Mouse (Mus musculus) MEL (cell line): ENCODE results near the gene Enpp3.

ENCODE experiments used
- CHD1 ChIP-seq: IDR thresholded peaks from 2 replicates; pipeline ENCODE4 v1.6.1; 2012; ENCODE audit warnings: low read depth, mild to moderate bottlenecking, inconsistent platforms, low read length, improper control_type of control experiment
- CTCF ChIP-seq, 3 experiments: IDR thresholded peaks in 2 of 3; conservative IDR thresholded peaks in 1 of 3; 2 replicates each; pipeline ENCODE4 v1.5.1; 2011 to 2012; ENCODE audit warnings: low read length in 3 of 3, low read depth in 2 of 3, mild to moderate bottlenecking in 2 of 3, improper control_type of control experiment in 1 of 3, inconsistent platforms in 1 of 3, mixed read lengths in 1 of 3, moderate library complexity in 1 of 3; ENCODE audit not compliant: control insufficient read depth in 1 of 3, insufficient read depth in 1 of 3, poor library complexity in 1 of 3, severe bottlenecking in 1 of 3
- E2F4 ChIP-seq: IDR thresholded peaks from 2 replicates; pipeline ENCODE4 v1.6.1; 2011; ENCODE audit warnings: low read depth, low read length, improper control_type of control experiment, borderline replicate concordance
- EP300 ChIP-seq, 2 experiments: IDR thresholded peaks; 2 replicates each; pipeline ENCODE4 v1.6.1; 2011; ENCODE audit warnings: improper control_type of control experiment in 2 of 2, low read length in 2 of 2, low read depth in 1 of 2, mild to moderate bottlenecking in 1 of 2
- ETS1 ChIP-seq: IDR thresholded peaks from 2 replicates; pipeline ENCODE4 v1.6.1; 2012; ENCODE audit warnings: low read depth, mild to moderate bottlenecking, inconsistent platforms, low read length, improper control_type of control experiment, moderate library complexity
- JUND ChIP-seq: IDR thresholded peaks from 2 replicates; pipeline ENCODE4 v1.6.1; 2011; ENCODE audit warnings: low read depth, mild to moderate bottlenecking, improper control_type of control experiment, low read length
- POLR2A ChIP-seq, 2 experiments: IDR thresholded peaks; 2 replicates each; pipeline ENCODE4 v1.6.1; 2011 to 2012; ENCODE audit warnings: low read length in 2 of 2, mild to moderate bottlenecking in 2 of 2, control low read depth in 1 of 2, improper control_type of control experiment in 1 of 2, low read depth in 1 of 2, moderate library complexity in 1 of 2; ENCODE audit not compliant: control insufficient read depth in 1 of 2, insufficient read depth in 1 of 2, poor library complexity in 1 of 2
- USF1 ChIP-seq: IDR thresholded peaks from 2 replicates; pipeline ENCODE4 v1.6.1; 2014; ENCODE audit warnings: low read depth, mild to moderate bottlenecking, inconsistent platforms, low read length, improper control_type of control experiment, moderate library complexity

- TF ChIP-seq POLR2A (IDR thresholded peaks at IDR 0.05; ENCODE audit: control insufficient read depth in 1 of 2, insufficient read depth in 1 of 2, low read depth in 1 of 2, low read length in 2 of 2, poor library complexity in 1 of 2) (no peak), ETS1 (no peak), CTCF (IDR thresholded peaks at IDR 0.05 in 2 of 3, conservative IDR thresholded peaks at IDR 0.05 in 1 of 3; ENCODE audit: control insufficient read depth in 1 of 3, insufficient read depth in 1 of 3, low read depth in 2 of 3, low read length in 3 of 3, poor library complexity in 1 of 3, severe bottlenecking in 1 of 3) (no peak), E2F4 (no peak), EP300 (IDR thresholded peaks at IDR 0.05; ENCODE audit: low read depth in 1 of 2, low read length in 2 of 2) (no peak), USF1 (no peak), CHD1 (no peak), JUND (no peak)
These were observed 35.9 kb downstream of the Enpp3 start for GRCm38 (mm10) chr10:24806756-24807155.
